Mouse (Mus musculus): ENCODE results near the gene Tarbp2.

Tarbp2 gene

GRCm38 (mm10) chr15:102526111-102527002, 8.4 kb downstream of the Tarbp2 start:
- DNase-seq (ENCODE audit: low spot score) = no peak

DNA sequence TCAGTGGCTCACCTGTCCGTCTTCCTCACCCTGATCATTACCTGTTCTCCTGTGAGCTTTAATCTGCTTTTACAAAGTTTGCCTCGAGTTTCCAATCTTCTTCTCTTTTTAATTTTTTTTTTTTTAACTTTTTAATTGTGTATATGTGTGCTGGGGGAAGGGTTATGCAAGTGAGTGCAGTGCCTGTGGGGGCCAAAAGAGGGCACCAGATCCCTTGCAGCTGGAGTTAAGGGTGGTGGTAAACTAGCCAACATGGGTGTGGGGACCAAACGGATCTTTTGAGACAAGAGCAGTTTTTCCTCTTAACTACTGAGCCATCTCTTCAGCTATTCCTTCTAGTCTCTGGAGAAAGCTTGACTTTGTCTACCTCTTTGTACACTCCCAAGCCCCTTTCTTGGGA, 9.9 kb downstream of the Tarbp2 start:
- DNase-seq (ENCODE audit: low spot score) = no peak

GRCm38 (mm10) chr15:102528396-102528795, 10.4 kb downstream of the Tarbp2 start:
- DNase-seq (ENCODE audit: low spot score) = no peak

DNA sequence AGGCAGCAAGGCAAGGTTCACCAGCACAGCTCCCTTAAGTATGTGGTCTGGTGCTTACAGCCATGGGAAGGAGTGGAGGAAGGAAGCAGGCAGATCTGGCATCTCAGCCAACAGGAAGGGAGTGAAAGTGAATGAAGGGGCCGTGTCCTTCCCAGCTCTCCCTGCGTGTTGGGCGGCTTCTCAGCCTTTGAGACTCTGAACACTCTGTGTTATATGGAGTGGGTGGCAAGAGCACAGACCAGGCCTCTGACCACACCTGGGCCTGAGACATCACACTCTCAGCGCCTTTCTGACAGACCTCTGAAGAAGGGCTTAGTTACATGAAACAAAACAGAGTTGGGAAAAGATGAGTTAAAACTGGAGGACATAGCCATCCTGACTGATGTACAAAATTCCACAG, 12.6 kb downstream of the Tarbp2 start:
- DNase-seq (ENCODE audit: low spot score) = no peak

- no peak for DNase-seq (ENCODE audit: low spot score)
Measured at GRCm38 (mm10) chr15:102531586-102531985, 13.6 kb downstream of the Tarbp2 start.

DNA sequence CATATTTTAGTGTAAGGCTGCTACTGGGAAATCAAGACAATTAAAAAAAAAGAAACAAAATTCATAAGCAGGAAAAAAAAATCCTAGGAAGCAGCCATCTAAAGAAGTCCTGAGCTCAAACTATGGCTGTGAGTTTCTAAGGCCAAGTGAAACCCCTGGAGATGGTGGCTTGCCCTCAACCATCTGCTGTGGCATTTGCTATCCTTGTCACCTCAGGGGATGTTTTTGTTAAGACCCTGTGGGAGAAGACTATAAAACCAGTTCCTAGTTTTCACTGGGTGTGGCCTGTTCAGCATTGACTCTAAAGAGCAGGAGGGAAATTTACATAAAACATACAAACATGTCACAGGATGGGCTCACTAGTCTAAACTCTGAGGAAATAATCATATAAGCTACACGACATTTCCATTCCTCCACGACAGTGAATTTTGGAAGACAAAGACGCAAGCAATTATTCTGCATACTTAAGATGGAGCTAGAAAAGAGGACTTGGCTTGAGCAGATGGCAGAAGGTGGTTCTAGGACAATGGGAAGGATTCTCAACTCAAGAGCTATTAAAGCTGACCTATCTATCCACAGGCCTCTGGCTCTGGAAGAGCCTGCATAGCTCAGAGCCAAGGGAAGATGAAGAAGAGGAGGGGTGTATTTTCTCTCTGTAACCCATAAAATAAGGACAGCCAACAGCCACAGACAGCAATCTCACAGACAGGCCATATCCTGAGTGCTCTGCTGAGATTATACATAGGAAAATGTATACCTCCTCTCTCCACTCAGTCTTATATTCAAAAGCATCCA, 14.3 kb downstream of the Tarbp2 start:
- no peak for DNase-seq (ENCODE audit: low spot score)

GRCm38 (mm10) chr15:102533926-102534325, 15.9 kb downstream of the Tarbp2 start:
- DNase-seq (ENCODE audit: low spot score) = no peak

DNA sequence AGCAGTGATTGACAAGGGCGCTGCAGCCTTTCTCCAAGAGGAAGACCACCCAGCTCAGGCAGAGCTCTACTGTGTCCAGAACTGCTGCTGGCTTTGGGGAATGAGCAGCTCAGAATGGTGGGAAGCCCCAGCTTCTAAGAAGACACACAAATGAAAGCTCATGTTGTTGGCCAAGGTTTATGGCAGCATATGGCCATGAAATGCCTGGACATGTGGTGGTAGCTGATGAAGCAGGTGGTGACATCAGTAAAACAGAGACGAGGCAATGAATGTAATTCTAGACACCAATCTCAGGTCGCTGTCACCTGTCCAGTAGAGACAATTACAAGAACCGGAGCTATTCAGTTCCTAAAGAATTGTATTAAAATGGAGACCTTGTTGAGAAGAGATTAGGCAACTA, 26.8 kb downstream of the Tarbp2 start:
- DNase-seq (ENCODE audit: low spot score) = peak; percentile 47

DNA sequence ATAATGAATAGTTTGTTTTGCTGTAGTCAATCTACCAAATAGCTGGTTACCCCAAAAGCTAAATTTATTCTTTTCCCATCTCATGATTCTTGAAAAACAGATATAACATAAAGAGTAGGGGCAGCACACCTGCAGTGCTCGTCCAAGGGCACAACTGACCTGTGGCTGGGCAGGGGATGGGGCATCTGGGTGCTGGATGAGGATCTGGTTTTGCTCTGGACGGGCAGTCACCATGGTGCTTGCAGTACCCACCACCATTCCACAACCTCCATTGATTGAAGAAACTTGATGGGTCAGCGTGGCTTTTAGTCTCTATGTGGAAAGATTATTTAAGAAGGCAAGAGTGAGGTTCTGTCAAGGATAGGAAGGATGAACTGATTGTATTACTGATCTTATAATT, 28.3 kb downstream of the Tarbp2 start:
- DNase-seq (ENCODE audit: low spot score) = no peak

DNA sequence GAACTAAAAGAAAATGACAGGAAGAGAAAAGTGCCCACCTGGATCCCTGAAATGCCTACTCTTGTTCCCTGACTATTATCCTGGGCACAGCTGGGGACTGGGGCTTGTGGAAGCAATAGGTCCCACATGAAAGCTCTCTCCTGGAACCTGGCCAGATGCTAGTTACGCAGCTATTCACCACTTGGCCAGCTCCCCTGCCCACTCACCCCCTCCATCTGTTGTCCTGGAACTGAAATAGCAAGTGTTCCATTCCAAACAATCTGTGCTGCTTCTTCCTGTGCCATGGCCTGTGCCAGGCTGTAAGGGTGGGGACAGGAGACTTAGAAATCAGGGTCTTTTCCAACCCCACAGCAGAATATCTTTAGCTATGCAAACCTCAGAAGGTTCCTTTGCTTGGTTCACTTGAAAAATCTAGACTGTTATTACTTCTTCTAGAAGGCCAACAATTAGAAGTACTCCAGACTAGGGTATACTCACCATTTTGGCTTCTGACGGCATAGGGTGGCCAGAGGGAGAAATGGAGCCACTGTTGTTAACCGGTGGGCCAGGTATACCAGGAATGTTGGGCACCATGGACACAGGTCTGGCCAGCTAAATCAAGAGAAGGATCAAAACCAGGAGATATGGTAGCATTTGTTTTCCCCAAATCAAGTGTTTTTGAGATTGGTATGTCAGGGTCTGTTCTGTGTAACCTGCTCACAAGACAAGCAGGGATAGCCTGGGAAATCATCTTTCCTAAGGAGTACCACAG, 28.9 kb downstream of the Tarbp2 start:
- DNase-seq (ENCODE audit: low spot score) = peak; percentile 93

DNA sequence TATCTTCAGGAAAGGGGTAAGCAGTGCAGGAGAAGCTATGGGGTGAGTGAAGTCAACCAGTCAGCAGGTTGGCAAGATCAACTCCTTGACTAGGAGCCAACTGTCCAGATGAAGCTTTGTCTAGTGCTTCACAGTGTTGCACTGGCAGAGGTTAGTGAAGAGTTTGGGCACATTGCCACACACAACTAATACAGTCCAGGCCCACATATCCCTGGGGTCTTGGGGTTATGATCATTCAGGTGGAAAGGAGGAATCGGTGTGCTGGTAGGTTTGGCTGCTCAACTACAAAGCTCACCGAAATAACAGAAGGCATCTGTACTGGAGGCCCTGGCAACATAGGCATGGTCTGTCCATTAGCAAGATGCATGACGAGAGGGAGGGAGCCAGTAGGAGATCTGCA, 29.5 kb downstream of the Tarbp2 start:
- no peak for DNase-seq (ENCODE audit: low spot score)

GRCm38 (mm10) chr15:102552599-102552998, 34.6 kb downstream of the Tarbp2 start:
- no peak for DNase-seq (ENCODE audit: low spot score)

GRCm38 (mm10) chr15:102555581-102555980, 37.6 kb downstream of the Tarbp2 start:
- no peak for DNase-seq (ENCODE audit: low spot score)

GRCm38 (mm10) chr15:102557580-102557979, 39.6 kb downstream of the Tarbp2 start:
- DNase-seq (ENCODE audit: low spot score) = no peak

DNA sequence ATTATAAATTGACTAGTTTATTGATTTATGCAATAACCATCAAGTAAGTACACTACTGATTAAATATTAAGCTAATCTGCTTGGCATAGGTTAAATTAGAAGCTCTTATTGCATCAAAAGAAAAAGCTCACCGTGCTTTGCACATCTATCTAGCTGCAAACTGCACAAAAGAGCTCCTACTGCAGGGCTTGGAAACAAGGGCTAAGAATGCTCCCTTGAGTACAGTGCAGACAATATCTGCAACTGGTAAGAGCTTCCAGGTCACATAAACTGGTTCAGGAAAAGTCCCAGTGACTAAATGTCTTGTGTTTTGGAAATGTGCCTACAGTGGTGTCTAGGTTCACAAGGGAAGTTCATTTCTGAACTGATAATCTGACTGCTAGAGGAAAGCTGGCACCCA, 44.5 kb downstream of the Tarbp2 start:
- no peak for DNase-seq (ENCODE audit: low spot score)

- no peak for DNase-seq (ENCODE audit: low spot score)
Measured at GRCm38 (mm10) chr15:102563061-102563460, 45.1 kb downstream of the Tarbp2 start.

DNA sequence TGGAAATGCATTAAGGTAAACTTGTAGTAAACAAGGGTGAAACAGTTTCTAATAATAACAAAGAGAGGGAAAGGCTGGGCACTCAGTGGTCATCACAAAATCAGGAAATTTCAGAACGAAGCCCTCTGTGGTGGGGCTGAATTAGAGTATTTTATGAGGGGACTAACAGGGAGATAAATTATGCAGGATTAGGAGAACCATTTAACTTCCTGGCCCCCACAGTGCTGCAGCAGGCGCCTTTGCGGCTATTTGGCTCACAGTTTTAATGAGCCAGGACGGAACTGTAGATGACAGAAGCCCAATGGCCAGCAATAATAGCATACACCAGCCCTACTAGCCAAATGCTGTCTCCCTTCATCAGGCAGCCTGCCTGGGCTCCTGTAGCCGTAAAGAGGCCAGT, 45.7 kb downstream of the Tarbp2 start:
- no peak for DNase-seq (ENCODE audit: low spot score)

- no peak for DNase-seq (ENCODE audit: low spot score)
Measured at GRCm38 (mm10) chr15:102567849-102568248, 49.9 kb downstream of the Tarbp2 start.

- no peak for DNase-seq (ENCODE audit: low spot score)
Measured at GRCm38 (mm10) chr15:102572081-102572480, 54.1 kb downstream of the Tarbp2 start.
